Mouse (Mus musculus) embryonic stem cell, embryonic (primary cell): ENCODE data around the gene Cpeb2.

Experiments used
- CTCF ChIA-PET, 4 experiments: fragments of 300-600 bp in 2 of 4; fragments of 350-600 bp in 2 of 4; sonication (Branson Sonifier 250); formaldehyde crosslinking; loops; one replicate each; lab custom pipeline; 2022; ENCODE audit warnings: inconsistent platforms in 2 of 4; lab: Charles Lee
- POLR2A ChIA-PET, 4 experiments: fragments of 300-600 bp in 2 of 4; fragments of 350-600 bp in 2 of 4; sonication (Branson Sonifier 250); formaldehyde crosslinking; loops; one replicate each; lab custom pipeline; 2022; ENCODE audit warnings: antibody characterized with exemption in 4 of 4, inconsistent platforms in 1 of 4; lab: Charles Lee

The Cpeb2 gene

DNA sequence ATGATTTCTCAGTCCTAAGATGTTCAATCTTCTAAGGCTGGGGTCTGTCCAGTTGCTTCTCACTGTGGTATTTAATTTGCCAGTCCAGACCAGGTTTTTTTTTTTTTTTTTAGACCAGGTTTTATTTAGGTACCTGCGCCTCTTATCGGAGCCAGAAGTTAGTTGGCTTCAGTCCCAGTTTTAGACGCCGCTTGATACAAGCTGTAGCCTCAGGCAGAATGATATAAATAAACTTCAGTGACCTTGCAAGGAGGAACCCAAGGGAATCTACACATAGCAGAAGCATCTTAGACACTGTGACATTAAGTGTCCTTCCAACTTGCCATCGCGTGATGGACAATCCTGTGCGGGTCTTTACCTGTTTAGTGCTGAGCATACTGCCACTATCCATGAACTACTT is 64.5 kb downstream of the Cpeb2 start:
- ChIA-PET POLR2A (no interaction called here), CTCF (no interaction called here)

DNA sequence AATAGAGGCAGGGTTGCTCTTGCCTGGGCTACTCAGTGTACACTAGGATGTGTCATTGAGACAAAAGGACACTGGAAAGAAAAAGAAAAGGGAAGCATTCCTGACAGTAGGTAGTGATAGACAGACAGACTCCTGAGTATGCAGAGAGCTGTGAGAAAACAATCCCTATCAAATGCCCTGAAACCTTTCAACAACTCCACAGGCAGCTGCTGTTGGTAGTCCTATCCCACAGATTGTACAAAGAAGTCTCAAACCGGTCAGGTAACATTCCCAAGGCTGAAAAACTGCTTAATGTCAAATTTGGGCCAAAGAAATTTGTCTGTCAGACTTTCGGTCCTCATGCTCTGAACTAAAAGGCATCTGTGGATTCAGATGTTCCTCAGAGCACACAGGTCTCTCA is 66.0 kb downstream of the Cpeb2 start:
- ChIA-PET CTCF (no interaction called here), POLR2A (no interaction called here)

DNA sequence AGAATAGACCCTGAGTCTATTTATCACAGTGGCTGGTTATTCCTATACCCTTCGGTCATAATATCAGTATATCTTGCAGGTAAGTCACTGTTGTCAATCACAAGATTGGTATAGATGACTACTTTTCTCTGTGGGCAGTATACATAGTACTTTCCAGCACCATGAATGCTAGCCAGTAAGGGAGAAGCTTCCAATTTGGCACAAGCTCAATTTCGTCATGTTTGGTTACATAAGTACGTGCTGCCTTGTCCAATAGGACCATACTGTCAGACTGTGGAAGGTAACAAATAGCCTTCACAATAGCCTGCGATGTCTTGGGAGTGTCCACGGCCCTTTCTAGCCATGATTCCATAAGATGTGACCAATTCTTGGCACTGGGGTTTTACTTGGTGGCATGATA is 67.1 kb downstream of the Cpeb2 start:
- POLR2A ChIA-PET = no interaction called here
- CTCF ChIA-PET = no interaction called here

DNA sequence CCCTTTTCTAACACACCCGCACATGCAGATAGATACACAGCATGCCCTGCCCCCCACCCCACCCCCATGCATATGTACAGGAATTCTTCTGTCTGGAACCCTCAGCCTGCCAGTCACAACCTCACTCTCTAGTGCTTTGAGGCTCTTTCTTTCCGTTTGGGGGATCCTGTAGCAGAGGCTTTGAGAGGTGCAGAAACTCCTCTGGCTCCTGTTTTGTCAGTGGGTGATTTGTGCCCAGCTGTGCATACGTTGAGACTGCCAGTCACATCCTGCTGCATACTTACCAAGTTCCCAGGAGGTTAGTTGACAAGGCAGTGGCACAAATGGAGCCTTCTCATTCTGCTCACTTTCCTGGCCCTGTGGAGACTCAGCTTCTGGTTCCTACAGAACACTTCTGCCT is 68.0 kb downstream of the Cpeb2 start:
- ChIA-PET POLR2A (no interaction called here), CTCF (no interaction called here)

DNA sequence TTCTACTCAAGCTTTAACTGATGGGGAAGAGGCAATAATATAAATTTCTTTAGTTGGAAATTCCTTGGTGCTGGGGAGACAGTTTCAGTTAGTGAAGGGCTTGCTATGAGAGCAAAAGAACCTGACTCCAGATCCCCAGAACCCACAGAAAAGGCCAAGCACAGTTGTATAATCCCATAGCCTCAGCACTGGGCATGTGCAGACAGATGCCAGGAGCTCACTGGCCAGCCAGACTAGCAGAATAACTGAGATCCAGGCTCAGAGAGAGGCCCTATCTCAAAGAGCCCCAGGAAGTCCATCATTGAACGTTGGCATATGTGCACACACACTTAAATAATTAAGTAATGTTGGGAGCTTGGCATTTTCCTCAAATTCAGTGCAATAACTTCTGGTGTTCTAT is 70.5 kb downstream of the Cpeb2 start:
- ChIA-PET CTCF (interaction anchor here in 1 of 4 experiments (0.6 to 1.0 kb wide), 2 partner anchors 35 to 85 kb away, joined by 3 read pairs; no protein-coding TSS in a partner anchor), POLR2A (interaction anchor here in 1 of 4 experiments (0.5 kb wide), 1 partner anchor 1423 kb away, joined by 4 read pairs; no protein-coding TSS in a partner anchor)

DNA sequence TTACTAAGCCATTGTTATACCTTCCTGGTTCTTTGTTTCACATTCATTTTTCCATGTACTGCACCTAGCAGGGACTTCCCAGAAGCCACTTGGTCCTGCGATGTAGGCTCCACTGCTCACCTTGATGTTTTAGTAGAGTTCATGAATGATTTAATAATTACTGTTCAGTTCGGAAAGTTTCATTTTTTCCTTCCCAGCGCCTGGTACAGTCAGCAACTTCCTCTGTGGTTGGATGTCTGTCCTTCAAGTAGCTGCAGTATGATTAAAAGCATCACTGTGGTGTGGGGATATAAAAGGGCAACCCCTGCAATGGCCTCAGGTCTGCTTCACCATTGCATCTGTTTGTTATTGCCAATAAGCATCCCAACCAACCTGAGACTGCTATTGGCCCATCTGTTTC is 72.5 kb downstream of the Cpeb2 start:
- POLR2A ChIA-PET = no interaction called here
- CTCF ChIA-PET = no interaction called here

DNA sequence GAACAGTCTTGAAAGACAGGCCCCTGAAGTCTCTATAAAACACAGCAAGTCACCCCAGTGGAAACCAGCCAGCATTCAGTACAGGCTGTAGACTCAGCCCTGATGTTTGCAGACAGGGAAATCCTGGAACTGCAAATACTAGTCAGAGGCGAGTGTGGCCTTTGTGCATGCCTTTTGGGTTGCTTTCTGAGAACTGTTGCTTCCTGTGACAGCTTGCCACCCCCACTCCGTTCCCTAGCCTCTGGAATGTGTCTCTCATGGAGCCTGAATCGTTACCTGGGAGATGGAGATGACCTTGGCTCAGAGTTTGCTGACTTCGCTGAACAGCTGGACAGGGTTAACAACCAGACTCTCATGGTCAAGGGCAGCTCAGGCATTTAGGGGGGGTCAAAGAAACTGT is 77.0 kb downstream of the Cpeb2 start:
- ChIA-PET POLR2A (no interaction called here), CTCF (interaction anchor here in 1 of 4 experiments (0.6 kb wide), 1 partner anchor 679 kb away, joined by 3 read pairs; no protein-coding TSS in a partner anchor)

DNA sequence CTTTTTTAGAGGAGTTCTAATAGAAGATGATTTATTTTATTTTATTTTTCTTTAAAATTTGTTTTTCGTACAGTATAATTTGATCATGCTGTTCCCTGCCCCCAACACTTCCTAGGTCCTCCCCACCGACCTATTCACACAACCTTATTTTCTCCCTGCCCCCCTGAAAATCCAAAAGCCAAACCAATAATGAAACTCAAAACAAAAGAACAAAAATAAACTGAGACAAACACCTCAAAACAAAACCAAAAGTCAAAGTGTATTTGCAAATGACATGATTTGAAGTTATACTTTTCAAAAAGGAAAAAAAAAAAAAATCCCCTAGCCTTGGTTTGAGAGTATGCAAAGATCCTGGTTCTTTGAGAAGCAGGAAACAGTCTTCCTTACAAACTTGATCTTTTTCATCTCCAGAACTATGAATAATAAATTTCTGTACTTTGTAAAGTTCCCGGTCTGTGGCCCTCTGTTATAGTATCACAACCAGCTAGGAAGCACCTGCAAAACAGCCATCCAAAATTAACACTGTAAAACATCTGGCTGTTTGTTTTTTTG is 91.4 kb downstream of the Cpeb2 start:
- ChIA-PET CTCF (no interaction called here), POLR2A (no interaction called here)

DNA sequence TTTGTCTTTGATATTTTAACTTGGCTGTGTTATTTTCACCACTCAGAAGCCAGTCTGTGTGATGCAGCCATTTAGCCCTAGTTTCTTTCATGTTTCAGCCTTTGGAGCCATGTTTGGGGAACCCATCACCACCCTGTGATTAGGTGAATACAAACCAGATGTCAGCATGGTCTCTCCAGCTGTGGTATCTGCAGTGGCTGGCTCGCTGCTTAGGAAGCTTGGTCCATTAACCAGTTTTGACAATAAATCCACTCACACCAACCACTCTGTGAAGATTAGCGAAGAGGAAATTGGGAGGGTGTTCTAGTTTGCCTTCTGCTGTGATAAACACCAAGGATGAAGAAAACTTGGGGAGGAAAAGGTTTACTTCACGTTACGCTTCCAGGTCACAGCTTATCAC is 92.6 kb downstream of the Cpeb2 start:
- CTCF ChIA-PET = no interaction called here
- POLR2A ChIA-PET = interaction anchor here in 1 of 4 experiments (0.9 kb wide), 1 partner anchor 135 kb away, joined by 3 read pairs; no protein-coding TSS in a partner anchor

DNA sequence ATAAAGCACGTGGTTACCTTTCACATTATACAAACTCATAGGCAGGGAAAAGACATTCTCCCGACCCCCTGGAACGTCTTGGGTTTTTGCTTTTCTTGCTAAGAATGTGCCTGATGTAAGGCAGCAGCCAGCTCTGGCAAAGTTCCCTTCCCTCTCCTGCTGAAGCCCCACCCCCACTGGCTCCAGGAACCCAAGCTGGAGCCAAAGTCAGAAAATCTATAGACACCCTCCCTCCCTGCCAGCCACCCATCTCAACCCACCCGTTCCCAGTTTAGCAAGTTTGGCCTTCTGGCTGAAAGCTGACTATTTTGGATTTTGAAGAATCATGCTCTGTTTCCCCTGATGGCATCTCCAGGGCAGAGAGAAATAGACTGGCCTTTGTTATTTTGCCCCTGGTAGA is 95.6 kb downstream of the Cpeb2 start:
- POLR2A ChIA-PET = interaction anchor here in 2 of 4 experiments (0.9 to 1.0 kb wide), 2 partner anchors 14 to 251 kb away, joined by 3 to 5 read pairs; no protein-coding TSS in a partner anchor
- CTCF ChIA-PET = no interaction called here

DNA sequence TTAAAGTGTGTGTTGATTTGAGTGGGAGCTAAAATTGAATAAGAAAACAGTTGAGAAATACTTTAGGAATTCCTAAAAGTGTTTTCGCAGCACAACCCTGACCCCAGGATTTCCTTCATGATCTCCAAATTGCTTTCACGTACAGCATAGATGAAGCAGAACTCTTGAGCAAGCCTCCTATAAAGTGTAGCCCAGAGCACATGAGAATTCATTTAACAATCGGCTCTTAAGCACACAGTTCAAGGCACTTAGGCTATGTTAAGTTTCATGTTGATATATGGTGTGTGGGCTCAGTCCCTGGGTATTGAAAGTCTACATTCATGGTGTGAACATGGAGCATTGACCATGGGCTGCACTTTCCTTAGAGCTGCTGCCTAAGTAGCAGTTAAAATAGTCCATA is 97.3 kb downstream of the Cpeb2 start:
- POLR2A ChIA-PET = interaction anchor here in 1 of 4 experiments (1.2 kb wide), 1 partner anchor 25 kb away, joined by 5 read pairs; no protein-coding TSS in a partner anchor
- CTCF ChIA-PET = no interaction called here

DNA sequence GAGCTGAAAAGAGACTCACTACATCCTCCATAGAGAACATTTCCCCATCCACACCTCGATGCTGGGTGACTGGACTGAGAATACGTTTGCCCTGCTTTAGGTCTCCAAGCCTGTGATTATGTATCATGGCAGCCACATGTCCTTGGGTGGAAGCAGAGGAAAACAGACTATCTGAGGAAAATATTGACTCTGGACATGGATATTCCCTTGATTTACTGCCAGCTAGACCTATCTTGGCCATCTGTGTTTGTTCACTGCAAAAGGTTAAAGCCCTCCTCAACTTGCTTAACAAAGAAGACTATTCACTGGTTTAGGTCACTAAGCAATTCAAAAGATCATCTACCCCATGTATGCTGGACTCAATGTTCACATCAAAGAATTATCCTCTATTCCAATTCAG is 101.5 kb downstream of the Cpeb2 start:
- POLR2A ChIA-PET = no interaction called here

DNA sequence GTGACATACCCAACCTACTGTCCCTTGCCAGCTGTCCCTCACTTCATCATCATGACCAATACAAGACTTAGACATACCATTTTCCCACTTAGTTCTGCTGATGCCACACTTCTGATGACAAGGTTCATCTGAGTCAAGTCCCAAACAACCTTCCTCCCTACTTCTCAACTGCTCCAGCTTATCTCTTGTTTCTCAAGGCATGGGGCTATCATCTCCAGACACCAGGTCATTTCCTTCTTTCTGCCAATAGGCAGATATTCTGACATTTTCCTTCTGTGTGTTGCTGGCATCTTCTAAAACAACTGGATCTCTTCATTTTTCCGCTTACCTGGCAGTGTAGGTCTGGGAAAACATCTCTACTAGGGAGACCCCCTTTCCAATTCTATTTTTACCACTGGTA is 104.2 kb downstream of the Cpeb2 start:
- ChIA-PET CTCF (no interaction called here), POLR2A (no interaction called here)

More for the DNA sequence above, 101.5 kb downstream of the Cpeb2 start:
- CTCF ChIA-PET = no interaction called here

DNA sequence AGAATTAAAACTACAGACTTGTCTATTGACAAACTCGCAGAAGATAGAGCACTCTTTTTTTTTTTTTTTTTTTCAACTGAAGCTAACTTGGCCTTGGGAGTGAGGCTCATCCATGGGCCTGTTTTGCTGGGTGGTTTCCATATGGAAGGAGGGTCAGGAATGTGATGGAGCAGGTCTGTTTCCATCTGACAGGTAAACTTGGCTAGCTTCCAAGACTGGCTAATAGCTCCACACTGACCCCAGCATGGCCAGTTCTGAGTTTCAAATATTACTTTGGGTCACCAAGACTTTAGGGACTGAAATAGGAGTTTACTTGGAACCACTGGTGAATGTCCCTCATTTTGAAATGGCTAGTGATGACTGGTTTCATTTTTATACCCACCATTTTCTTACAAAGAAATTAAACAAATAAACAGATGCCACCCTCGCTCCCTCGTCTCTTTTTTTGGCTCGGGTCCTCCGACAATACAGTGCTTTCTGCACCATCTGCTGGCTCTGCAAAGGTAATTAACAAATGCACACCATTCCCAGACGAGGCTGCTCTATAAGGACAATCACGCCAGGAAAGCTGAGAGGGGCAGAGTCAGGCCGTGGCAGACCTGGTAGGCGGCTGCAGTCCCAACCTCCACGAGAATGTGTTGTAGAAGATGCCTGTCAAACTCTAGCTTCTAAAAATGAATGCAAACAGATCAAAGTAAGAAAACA is 106.0 kb downstream of the Cpeb2 start:
- POLR2A ChIA-PET = no interaction called here
- CTCF ChIA-PET = interaction anchor here in 3 of 4 experiments (0.6 kb wide), 4 partner anchors 26 to 1450 kb away, joined by 3 to 6 read pairs (median 4); no protein-coding TSS in a partner anchor
